Mouse (Mus musculus): ENCODE data around the gene Zfp280b. TPM values are rescaled to one million over a fixed set of nuclear protein-coding genes. Genes with fewer than 3 reads are reported as not detected.
"Not testable (repeated sequence)": the region's sequence is repeated elsewhere in the genome, so short reads cannot be mapped to it uniquely, and the experiment has no call there.

Zfp280b gene
- total RNA-seq, 4 experiments from 2014 or later: 13.3 to 18.0 (median 16.6) TPM

GRCm38 (mm10) chr10:76030496-76030895, 2.0 kb upstream of the Zfp280b start:
- no peak for DNase-seq (ENCODE audit: low spot score in 2 of 2)

GRCm38 (mm10) chr10:76031511-76032401, 694 bp upstream of the Zfp280b start:
- no peak for DNase-seq (ENCODE audit: low spot score in 2 of 2)

GRCm38 (mm10) chr10:76033119-76033455, 637 bp downstream of the Zfp280b start:
- no peak for DNase-seq (ENCODE audit: low spot score in 2 of 2)

GRCm38 (mm10) chr10:76034001-76034600, 1.7 kb downstream of the Zfp280b start:
- no peak for DNase-seq (ENCODE audit: low spot score in 2 of 2)

GRCm38 (mm10) chr10:76035277-76035676, 2.8 kb downstream of the Zfp280b start:
- no peak for DNase-seq (ENCODE audit: low spot score in 2 of 2)

GRCm38 (mm10) chr10:76036962-76037361, 4.5 kb downstream of the Zfp280b start:
- no peak for DNase-seq (ENCODE audit: low spot score in 2 of 2)

GRCm38 (mm10) chr10:76045343-76045742, 12.9 kb downstream of the Zfp280b start:
- no peak for DNase-seq (ENCODE audit: low spot score in 2 of 2)

- no peak for DNase-seq (ENCODE audit: low spot score in 2 of 2)
These were observed 14.3 kb downstream of the Zfp280b start for GRCm38 (mm10) chr10:76046754-76047153.

GRCm38 (mm10) chr10:76047182-76047869, 14.9 kb downstream of the Zfp280b start:
- no peak for DNase-seq (ENCODE audit: low spot score in 2 of 2)

- no peak for DNase-seq (ENCODE audit: low spot score in 2 of 2)
These were observed 16.5 kb downstream of the Zfp280b start for GRCm38 (mm10) chr10:76048967-76049366.

GRCm38 (mm10) chr10:76051860-76052259, 19.4 kb downstream of the Zfp280b start:
- no peak for DNase-seq (ENCODE audit: low spot score in 2 of 2)

- no peak for DNase-seq (ENCODE audit: low spot score in 2 of 2)
These were observed 30.0 kb downstream of the Zfp280b start for GRCm38 (mm10) chr10:76062439-76062838.

- no peak for DNase-seq (ENCODE audit: low spot score in 2 of 2)
These were observed 35.5 kb downstream of the Zfp280b start for GRCm38 (mm10) chr10:76067674-76068613.

GRCm38 (mm10) chr10:76072080-76072479, 39.6 kb downstream of the Zfp280b start:
- DNase-seq (ENCODE audit: low spot score in 2 of 2): not testable (repeated sequence)

- not testable (repeated sequence) for DNase-seq (ENCODE audit: low spot score in 2 of 2)
These were observed 44.6 kb downstream of the Zfp280b start for GRCm38 (mm10) chr10:76077008-76077407.

Small RNA genes within 50 kb of the gene (microRNA-seq; reads per million reads assigned to microRNA genes)
- gene Mir6409: 0 reads per million in 2 experiments

Other genes starting within 250 kb of the Zfp280b start
- 10 to 100 TPM; 10.0 to 15.8 (median 12.8) TPM for gene Gstt1, start 234.1 kb upstream of the Zfp280b start, total RNA-seq (2022)
- under 1 TPM in 1 of 4 experiments, not detected in 3; 0.35 TPM for gene Gstt4, start 210.1 kb upstream of the Zfp280b start, total RNA-seq (2022)
- 1 to 10 TPM; 5.1 to 6.8 (median 5.7) TPM for gene Gstt2, start 195.2 kb upstream of the Zfp280b start, total RNA-seq (2022)
- gene Mif, start 172.4 kb upstream of the Zfp280b start, total RNA-seq (2022): 100 to 1,000 TPM; 442 to 478 (median 462) TPM
- 1 to 10 TPM; 1.3 to 6.8 (median 4.4) TPM for gene Derl3, start 139.2 kb upstream of the Zfp280b start, total RNA-seq (2022)
- gene Smarcb1, start 111.0 kb upstream of the Zfp280b start, total RNA-seq (2022): 10 to 100 TPM; 80.7 to 83.2 (median 82.5) TPM
- 100 to 1,000 TPM; 299 to 345 (median 314) TPM for gene Chchd10, start 99.5 kb upstream of the Zfp280b start, total RNA-seq (2022)
- 1 to 10 TPM; 1.7 to 2.6 (median 1.8) TPM for gene Mmp11, start 96.2 kb upstream of the Zfp280b start, total RNA-seq (2022)
- under 1 TPM in 2 of 4 experiments, not detected in 2; 0.51 to 0.70 TPM for gene Gm867, start 92.0 kb upstream of the Zfp280b start, total RNA-seq (2022)
- gene Vpreb3, start 89.6 kb upstream of the Zfp280b start, total RNA-seq (2022): not detected
- under 1 TPM in 2 of 4 experiments, not detected in 2; 0.17 to 0.20 TPM for gene Gm5134, start 78.1 kb upstream of the Zfp280b start, total RNA-seq (2022)
- gene Slc5a4b, start 78.3 kb downstream of the Zfp280b start, total RNA-seq (2022): not detected
- gene Slc5a4a, start 114.8 kb downstream of the Zfp280b start, total RNA-seq (2022): not detected
- gene Prmt2, start 205.2 kb downstream of the Zfp280b start, total RNA-seq (2022): 10 to 100 TPM; 63.9 to 78.1 (median 75.3) TPM
- 100 to 1,000 TPM; 146 to 207 (median 176) TPM for gene S100b, start 221.2 kb downstream of the Zfp280b start, total RNA-seq (2022)

Measured in layer of hippocampus, adult 8-10 months (tissue).